Mouse (Mus musculus) megakaryocyte, embryonic 14.5 days (primary cell): ENCODE results near the gene Tubb5.

Experiments used
- FLI1 ChIP-seq: IDR thresholded peaks from 2 replicates; pipeline ENCODE4 v1.6.1; 2012; ENCODE audit warnings: low read length, inconsistent platforms, mixed read lengths
- GATA1 ChIP-seq: IDR thresholded peaks from 3 replicates; pipeline ENCODE4 v1.6.1; 2012; ENCODE audit warnings: mixed read lengths, low read length, inconsistent platforms, borderline replicate concordance

- TF ChIP-seq GATA1 (no peak), FLI1 (no peak)
Measured at GRCm38 (mm10) chr17:35882924-35883323, 44.8 kb upstream of the Tubb5 start.
